In the genomic region with DNA sequence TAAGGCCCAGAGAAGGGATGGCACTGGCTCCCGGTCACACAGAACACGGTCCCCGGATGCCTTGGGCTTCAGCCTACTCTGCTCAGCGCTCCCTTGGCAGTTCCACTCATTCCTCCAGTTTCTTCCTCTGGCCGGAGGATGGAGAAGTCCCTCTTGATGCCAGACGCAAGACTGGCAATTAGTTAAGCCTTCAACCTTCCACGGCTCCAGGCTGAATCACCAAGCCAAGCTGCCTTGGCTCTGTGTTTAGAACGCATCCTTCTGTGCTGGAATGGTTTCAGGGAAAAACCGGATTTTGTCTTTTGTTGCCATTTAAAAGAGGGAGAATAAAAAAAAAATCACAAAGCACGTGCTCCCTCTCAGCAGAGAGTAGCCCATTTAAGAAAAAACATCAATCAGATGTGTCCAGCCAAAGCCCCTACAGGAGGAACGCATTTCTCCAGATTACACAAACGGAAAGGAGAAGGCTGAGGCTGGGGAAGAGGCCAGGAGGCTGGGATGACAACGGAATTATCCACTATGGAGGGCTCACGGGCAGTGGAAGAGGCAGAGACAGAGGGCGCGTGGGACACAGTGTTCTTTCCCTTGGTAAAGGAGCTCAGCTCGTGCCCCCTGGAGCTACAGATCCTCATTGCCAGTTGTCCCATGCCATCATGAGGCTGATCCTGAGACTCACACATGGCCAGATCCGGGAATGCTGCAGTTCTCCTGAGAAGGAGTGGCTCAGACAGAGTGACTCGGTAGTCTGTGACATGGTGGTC, we compare ENCODE assay signal across 10 mouse cellular contexts.
DNase-seq lines count a peak whose midpoint lies in the region; TF ChIP-seq lines count a peak whose summit lies in the region.
"Had no signal": no experiment of that assay in that cellular context is flagged by ENCODE, and none has a peak within 500 bp of the region (broad histone marks: within the 10 kb centered on the region; RNA-seq: fewer than 3 reads in every experiment).

No protein-coding gene starts in this region.

- no peak for TF ChIP-seq POLR2A in olfactory bulb, adult 2 months (IDR thresholded peaks at IDR 0.05; ENCODE audit: insufficient read depth, low read depth, low read length)

- peaks cover 57% of the 10 kb centered on the region for H3K4me1 ChIP-seq in olfactory bulb, adult 2 months (ENCODE audit: control insufficient read depth, insufficient read depth, low read length)
- H3K4me1 ChIP-seq: limb, embryonic 13.5 days had no signal

- H3K4me3 ChIP-seq in olfactory bulb, adult 2 months (ENCODE audit: insufficient read depth, low read depth, low read length), result no peak overlapping the region
- H3K4me3 ChIP-seq: embryonic facial prominence, embryonic 12.5 days; kidney, embryonic 15.5 days; limb, embryonic 13.5 days had no signal

- peak; percentile 36 to 53 for DNase-seq in left cerebral cortex, adult 18-20 months (ENCODE audit: low spot score in 2 of 2)
- no peak for DNase-seq in left cerebral cortex, adult 11 months (ENCODE audit: low spot score)
- peak; percentile 63 for DNase-seq in cerebellum, adult 8-10 months
- peak; percentile 55 to 74 for DNase-seq in layer of hippocampus, adult 18-20 months (ENCODE audit: low spot score in 2 of 2)
- no peak for DNase-seq in adrenal gland, postnatal 36 days
- DNase-seq in T-cell, adult 2 months (ENCODE audit: low spot score), result no peak

- H3K27ac ChIP-seq in olfactory bulb, adult 2 months (ENCODE audit: insufficient read depth, low read depth, low read length), result peak overlapping the region; percentile 70
- H3K27ac ChIP-seq: embryonic facial prominence, embryonic 12.5 days; kidney, embryonic 15.5 days; limb, embryonic 13.5 days had no signal

- no peak for TF ChIP-seq CTCF in olfactory bulb, adult 2 months (IDR thresholded peaks at IDR 0.05; ENCODE audit: insufficient read depth, low read depth, low read length)

- 42% methylated on average over 19 of the region's 19 CpGs for WGBS in olfactory bulb, adult 2 months

Comparison
In these comparisons a context has a peak if more than half of its experiments do, and no peak if none do; other contexts are left out.
1. DNase-seq: peak in left cerebral cortex, adult 18-20 months (2 of 2), cerebellum, adult 8-10 months (single experiment) and layer of hippocampus, adult 18-20 months (2 of 2); none in left cerebral cortex, adult 11 months (single experiment), adrenal gland, postnatal 36 days (0 of 2) and T-cell, adult 2 months (single experiment).